Mouse (Mus musculus): ENCODE measurements around the gene Tmc8. TPM values are rescaled to one million over a fixed set of nuclear protein-coding genes. Genes with fewer than 3 reads are reported as not detected.

Tmc8 gene
- polyA plus RNA-seq, 1 experiment from 2014 or later = 6.0 TPM

DNA sequence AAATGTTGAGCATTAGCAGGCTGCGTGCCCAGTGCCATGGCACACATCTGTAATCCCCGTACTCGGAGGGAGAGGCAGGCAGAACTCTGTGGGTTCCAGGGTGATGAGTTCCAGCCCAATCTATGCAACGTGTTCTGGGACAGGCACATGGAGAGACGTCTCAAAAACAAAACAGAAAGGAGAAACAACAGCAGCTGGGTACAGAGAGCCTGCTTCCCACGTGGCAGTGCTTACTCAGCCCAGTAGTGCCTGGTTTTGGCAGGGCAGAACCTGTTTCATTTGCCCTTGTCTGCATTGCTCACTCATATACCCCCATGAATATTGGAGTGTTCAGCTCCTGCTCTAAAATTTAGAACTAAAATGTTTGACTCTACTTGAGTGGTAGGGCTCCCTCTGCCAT is 30.3 kb upstream of the Tmc8 start:
- 90% methylated on average over 6 of the region's 6 CpGs for WGBS

GRCm38 (mm10) chr11:117755891-117756290 is 26.0 kb upstream of the Tmc8 start:
- 97% methylated on average over 7 of the region's 7 CpGs for WGBS
- Histone ChIP-seq H3K4me2 (ENCODE audit: low read depth, low read length) (no peak overlapping the region), H3K4me1 (ENCODE audit: control insufficient read depth, insufficient read depth, low read length) (no peaks in the 10 kb centered on the region), H3K9ac (ENCODE audit: low read length) (no peak overlapping the region), H3K27ac (ENCODE audit: low read length) (no peak overlapping the region), H3K27me3 (ENCODE audit: control insufficient read depth, insufficient read depth, low read length) (no peaks in the 10 kb centered on the region), H3K9me3 (replicated peaks; ENCODE audit: control insufficient read depth, low read length) (no peaks in the 10 kb centered on the region), H3K4me3 (ENCODE audit: low read length) (no peak overlapping the region), H3K36me3 (ENCODE audit: control insufficient read depth, insufficient read depth) (peaks cover 79% of the 10 kb centered on the region)
- ATAC-seq (replicated peaks; ENCODE audit: extremely low read depth, insufficient read depth, low FRiP score) = no peak

More for the DNA sequence above, 30.3 kb upstream of the Tmc8 start:
- Histone ChIP-seq H3K9ac (ENCODE audit: low read length) (no peak overlapping the region), H3K36me3 (ENCODE audit: control insufficient read depth, insufficient read depth) (peaks cover 81% of the 10 kb centered on the region), H3K27me3 (ENCODE audit: control insufficient read depth, insufficient read depth, low read length) (no peaks in the 10 kb centered on the region), H3K9me3 (replicated peaks; ENCODE audit: control insufficient read depth, low read length) (no peaks in the 10 kb centered on the region), H3K4me3 (ENCODE audit: low read length) (no peak overlapping the region), H3K27ac (ENCODE audit: low read length) (no peak overlapping the region), H3K4me1 (ENCODE audit: control insufficient read depth, insufficient read depth, low read length) (no peaks in the 10 kb centered on the region), H3K4me2 (ENCODE audit: low read depth, low read length) (no peak overlapping the region)
- ATAC-seq (replicated peaks; ENCODE audit: extremely low read depth, insufficient read depth, low FRiP score) = no peak

DNA sequence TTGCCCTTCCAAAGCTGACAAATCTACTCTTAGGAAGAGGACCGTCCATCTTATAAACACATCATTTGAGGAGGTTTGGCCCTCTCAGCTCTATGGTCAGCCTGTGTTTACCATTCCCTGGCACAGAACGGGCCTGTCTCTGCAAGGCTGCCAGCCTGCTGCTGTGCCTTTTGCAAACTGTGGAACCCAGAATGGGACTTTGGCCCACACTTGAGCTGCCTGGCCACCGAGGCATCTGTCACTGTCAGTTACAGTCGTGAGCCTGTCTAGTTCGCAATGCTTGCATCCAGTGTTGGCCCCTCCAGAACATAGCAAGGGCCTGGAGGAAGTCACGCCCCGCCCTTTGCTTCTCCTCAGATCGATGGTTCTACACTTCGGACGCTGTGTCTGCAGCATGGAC is 22.6 kb upstream of the Tmc8 start:
- Histone ChIP-seq H3K27ac (ENCODE audit: low read length) (no peak overlapping the region), H3K4me1 (ENCODE audit: control insufficient read depth, insufficient read depth, low read length) (no peaks in the 10 kb centered on the region), H3K4me2 (ENCODE audit: low read depth, low read length) (no peak overlapping the region), H3K4me3 (ENCODE audit: low read length) (no peak overlapping the region), H3K36me3 (ENCODE audit: control insufficient read depth, insufficient read depth) (peaks cover 76% of the 10 kb centered on the region), H3K9me3 (replicated peaks; ENCODE audit: control insufficient read depth, low read length) (no peaks in the 10 kb centered on the region), H3K9ac (ENCODE audit: low read length) (no peak overlapping the region), H3K27me3 (ENCODE audit: control insufficient read depth, insufficient read depth, low read length) (no peaks in the 10 kb centered on the region)
- WGBS = 89% methylated on average over 10 of the region's 10 CpGs
- no peak for ATAC-seq (replicated peaks; ENCODE audit: extremely low read depth, insufficient read depth, low FRiP score)

GRCm38 (mm10) chr11:117760374-117761119 is 21.3 kb upstream of the Tmc8 start:
- Histone ChIP-seq H3K4me2 (ENCODE audit: low read depth, low read length) (no peak overlapping the region), H3K9me3 (replicated peaks; ENCODE audit: control insufficient read depth, low read length) (no peaks in the 10 kb centered on the region), H3K4me1 (ENCODE audit: control insufficient read depth, insufficient read depth, low read length) (no peaks in the 10 kb centered on the region), H3K27me3 (ENCODE audit: control insufficient read depth, insufficient read depth, low read length) (no peaks in the 10 kb centered on the region), H3K27ac (ENCODE audit: low read length) (no peak overlapping the region), H3K36me3 (ENCODE audit: control insufficient read depth, insufficient read depth) (peaks cover 72% of the 10 kb centered on the region), H3K9ac (ENCODE audit: low read length) (no peak overlapping the region), H3K4me3 (ENCODE audit: low read length) (no peak overlapping the region)
- no peak for ATAC-seq (replicated peaks; ENCODE audit: extremely low read depth, insufficient read depth, low FRiP score)
- 86% methylated on average over 26 of the region's 26 CpGs for WGBS

- no peaks in the 10 kb centered on the region for H3K9me3 ChIP-seq (replicated peaks; ENCODE audit: control insufficient read depth, low read length)
- H3K9ac ChIP-seq (ENCODE audit: low read length) = no peak overlapping the region
- H3K4me2 ChIP-seq (ENCODE audit: low read depth, low read length) = no peak overlapping the region
- H3K27me3 ChIP-seq (ENCODE audit: control insufficient read depth, insufficient read depth, low read length) = no peaks in the 10 kb centered on the region
- 90% methylated on average over 13 of the region's 13 CpGs for WGBS
- H3K36me3 ChIP-seq (ENCODE audit: control insufficient read depth, insufficient read depth) = peaks cover 66% of the 10 kb centered on the region
- H3K4me1 ChIP-seq (ENCODE audit: control insufficient read depth, insufficient read depth, low read length) = no peaks in the 10 kb centered on the region
- no peak for ATAC-seq (replicated peaks; ENCODE audit: extremely low read depth, insufficient read depth, low FRiP score)
- H3K4me3 ChIP-seq (ENCODE audit: low read length) = no peak overlapping the region
- H3K27ac ChIP-seq (ENCODE audit: low read length) = no peak overlapping the region
These were observed 20.1 kb upstream of the Tmc8 start for GRCm38 (mm10) chr11:117761801-117762200.

DNA sequence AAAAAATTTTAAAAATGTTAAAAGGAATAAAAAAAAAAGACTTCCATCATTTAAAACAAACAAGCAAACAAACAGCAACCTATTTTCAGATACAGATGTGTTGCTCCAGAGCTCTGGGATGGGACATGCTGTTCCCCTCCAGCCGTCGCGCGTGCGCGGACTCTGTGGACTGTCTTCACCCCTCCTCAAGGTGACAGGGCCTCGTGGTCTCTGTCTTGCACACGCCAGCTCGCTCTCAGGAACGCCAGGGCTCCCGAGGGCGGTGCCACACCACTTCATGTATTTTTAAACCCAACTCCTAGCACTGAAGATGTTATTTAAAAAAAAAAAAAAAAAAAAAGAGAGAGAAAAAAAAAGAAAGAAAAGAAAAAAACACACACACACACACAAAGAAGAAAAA is 19.6 kb upstream of the Tmc8 start:
- no peak overlapping the region for H3K27ac ChIP-seq (ENCODE audit: low read length)
- H3K9ac ChIP-seq (ENCODE audit: low read length) = no peak overlapping the region
- H3K27me3 ChIP-seq (ENCODE audit: control insufficient read depth, insufficient read depth, low read length) = no peaks in the 10 kb centered on the region
- H3K4me3 ChIP-seq (ENCODE audit: low read length) = no peak overlapping the region
- 0 out of 2 replicates have a peak, but pooled peaks have one; percentile 33 for ATAC-seq (replicated peaks; ENCODE audit: extremely low read depth, insufficient read depth, low FRiP score)
- 44% methylated on average over 12 of the region's 12 CpGs for WGBS
- H3K4me1 ChIP-seq (ENCODE audit: control insufficient read depth, insufficient read depth, low read length) = no peaks in the 10 kb centered on the region
- H3K9me3 ChIP-seq (replicated peaks; ENCODE audit: control insufficient read depth, low read length) = no peaks in the 10 kb centered on the region
- H3K36me3 ChIP-seq (ENCODE audit: control insufficient read depth, insufficient read depth) = peaks cover 66% of the 10 kb centered on the region
- H3K4me2 ChIP-seq (ENCODE audit: low read depth, low read length) = no peak overlapping the region

GRCm38 (mm10) chr11:117764319-117764718 is 17.6 kb upstream of the Tmc8 start:
- H3K36me3 ChIP-seq (ENCODE audit: control insufficient read depth, insufficient read depth) = peaks cover 54% of the 10 kb centered on the region
- H3K9ac ChIP-seq (ENCODE audit: low read length) = no peak overlapping the region
- H3K4me3 ChIP-seq (ENCODE audit: low read length) = no peak overlapping the region
- H3K27ac ChIP-seq (ENCODE audit: low read length) = no peak overlapping the region
- ATAC-seq (replicated peaks; ENCODE audit: extremely low read depth, insufficient read depth, low FRiP score) = no peak
- H3K27me3 ChIP-seq (ENCODE audit: control insufficient read depth, insufficient read depth, low read length) = no peaks in the 10 kb centered on the region
- H3K9me3 ChIP-seq (replicated peaks; ENCODE audit: control insufficient read depth, low read length) = no peaks in the 10 kb centered on the region
- no peak overlapping the region for H3K4me2 ChIP-seq (ENCODE audit: low read depth, low read length)
- H3K4me1 ChIP-seq (ENCODE audit: control insufficient read depth, insufficient read depth, low read length) = no peaks in the 10 kb centered on the region; the same call in 1 of the 2 replicates
- WGBS = 80% methylated on average over 9 of the region's 9 CpGs

DNA sequence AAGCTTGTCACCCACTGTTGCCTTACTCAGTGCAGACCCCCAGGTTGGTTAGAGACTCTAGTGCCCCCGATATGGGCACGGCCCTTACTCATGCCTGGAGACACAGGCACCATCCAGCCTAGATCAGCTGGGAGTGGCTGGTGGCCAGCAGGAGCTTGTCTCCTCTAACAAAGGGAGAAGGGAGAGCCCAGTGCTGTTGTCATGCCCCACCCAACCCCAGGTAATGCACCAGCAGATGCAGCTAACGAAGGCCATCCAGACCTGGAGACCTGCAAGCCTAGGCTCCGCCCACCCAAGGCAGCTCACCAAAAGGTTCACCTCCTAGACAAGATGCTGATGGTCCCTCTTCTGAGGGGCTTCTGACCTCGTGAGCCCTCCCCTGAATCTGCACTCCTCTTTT is 16.5 kb upstream of the Tmc8 start:
- peaks cover 48% of the 10 kb centered on the region for H3K36me3 ChIP-seq (ENCODE audit: control insufficient read depth, insufficient read depth)
- H3K9me3 ChIP-seq (replicated peaks; ENCODE audit: control insufficient read depth, low read length) = no peaks in the 10 kb centered on the region
- 85% methylated on average over 5 of the region's 5 CpGs for WGBS
- no peak overlapping the region for H3K27ac ChIP-seq (ENCODE audit: low read length)
- no peak overlapping the region for H3K4me3 ChIP-seq (ENCODE audit: low read length)
- ATAC-seq (replicated peaks; ENCODE audit: extremely low read depth, insufficient read depth, low FRiP score) = no peak
- no peaks in the 10 kb centered on the region for H3K27me3 ChIP-seq (ENCODE audit: control insufficient read depth, insufficient read depth, low read length)
- H3K4me1 ChIP-seq (ENCODE audit: control insufficient read depth, insufficient read depth, low read length) = no peaks in the 10 kb centered on the region; the same call in 1 of the 2 replicates
- H3K9ac ChIP-seq (ENCODE audit: low read length) = no peak overlapping the region
- H3K4me2 ChIP-seq (ENCODE audit: low read depth, low read length) = no peak overlapping the region

- no peak for ATAC-seq (replicated peaks; ENCODE audit: extremely low read depth, insufficient read depth, low FRiP score)
- H3K27ac ChIP-seq (ENCODE audit: low read length) = no peak overlapping the region
- no peaks in the 10 kb centered on the region for H3K27me3 ChIP-seq (ENCODE audit: control insufficient read depth, insufficient read depth, low read length)
- peaks cover 39% of the 10 kb centered on the region for H3K36me3 ChIP-seq (ENCODE audit: control insufficient read depth, insufficient read depth)
- no peak overlapping the region for H3K4me3 ChIP-seq (ENCODE audit: low read length)
- no peaks in the 10 kb centered on the region; the same call in 1 of the 2 replicates for H3K4me1 ChIP-seq (ENCODE audit: control insufficient read depth, insufficient read depth, low read length)
- H3K9me3 ChIP-seq (replicated peaks; ENCODE audit: control insufficient read depth, low read length) = no peaks in the 10 kb centered on the region
- no peak overlapping the region for H3K4me2 ChIP-seq (ENCODE audit: low read depth, low read length)
- 65% methylated on average over 3 of the region's 3 CpGs for WGBS
- no peak overlapping the region for H3K9ac ChIP-seq (ENCODE audit: low read length)
These were observed 15.6 kb upstream of the Tmc8 start for GRCm38 (mm10) chr11:117766275-117766674.
